Mouse (Mus musculus): ENCODE measurements around the gene Ctnnal1.

GRCm38 (mm10) chr4:56858733-56859132 lies 6.3 kb downstream of the Ctnnal1 start:
- TF ChIP-seq EP300 (IDR thresholded peaks at IDR 0.05; ENCODE audit: low read depth) (no peak), CTCF (IDR thresholded peaks at IDR 0.05; ENCODE audit: low read depth) (no peak)
